Mouse (Mus musculus) embryo, embryonic 11.5 days (tissue): ENCODE measurements around the gene 1110025L11Rik.
"Not testable (repeated sequence)": the region's sequence is repeated elsewhere in the genome, so short reads cannot be mapped to it uniquely, and the experiment has no call there.

Experiments used
- DNase-seq: peaks from one replicate; pipeline ENCODE4 v3.0.0-alpha.2; 2012; ENCODE audit warnings: low read depth, low spot score

1110025L11Rik gene

GRCm38 (mm10) chr16:89063902-89064301 lies at the start of gene 1110025L11Rik:
Gene 1110025L11Rik (minus strand): TSS chr16:89064002.
- not testable (repeated sequence) for DNase-seq

- peak; percentile 57 for DNase-seq
These were observed 7.2 kb upstream of the 1110025L11Rik start for GRCm38 (mm10) chr16:89071041-89071440.

GRCm38 (mm10) chr16:89047783-89048182 lies 16.0 kb downstream of the 1110025L11Rik start, which contains the start of gene Krtap6-5:
Gene Krtap6-5 (minus strand): TSS chr16:89047883.
- no peak for DNase-seq

- not testable (repeated sequence) for DNase-seq
These were observed 22.4 kb downstream of the 1110025L11Rik start, which contains the start of gene Gm10228 for GRCm38 (mm10) chr16:89041372-89041771. Gene Gm10228 (minus strand): TSS chr16:89041472.

- not testable (repeated sequence) for DNase-seq
These were observed 32.4 kb downstream of the 1110025L11Rik start, which contains the start of gene Krtap6-1 for GRCm38 (mm10) chr16:89031399-89031798. Gene Krtap6-1 (plus strand): TSS chr16:89031699.

- not testable (repeated sequence) for DNase-seq
These were observed 48.8 kb downstream of the 1110025L11Rik start, which contains the start of gene Gm10229 for GRCm38 (mm10) chr16:89014984-89015383. Gene Gm10229 (plus strand): TSS chr16:89015284.

- DNase-seq: no peak
These were observed 49.8 kb downstream of the 1110025L11Rik start for GRCm38 (mm10) chr16:89013973-89014372.
